Mouse (Mus musculus) brain, adult 2 months (tissue): Measurements from ENCODE around the gene Cand1.

Experiments
- DNase-seq: peaks from one replicate; pipeline ENCODE4 v3.0.0; 2011; ENCODE audit warnings: low read depth, low spot score

Cand1 gene

DNA sequence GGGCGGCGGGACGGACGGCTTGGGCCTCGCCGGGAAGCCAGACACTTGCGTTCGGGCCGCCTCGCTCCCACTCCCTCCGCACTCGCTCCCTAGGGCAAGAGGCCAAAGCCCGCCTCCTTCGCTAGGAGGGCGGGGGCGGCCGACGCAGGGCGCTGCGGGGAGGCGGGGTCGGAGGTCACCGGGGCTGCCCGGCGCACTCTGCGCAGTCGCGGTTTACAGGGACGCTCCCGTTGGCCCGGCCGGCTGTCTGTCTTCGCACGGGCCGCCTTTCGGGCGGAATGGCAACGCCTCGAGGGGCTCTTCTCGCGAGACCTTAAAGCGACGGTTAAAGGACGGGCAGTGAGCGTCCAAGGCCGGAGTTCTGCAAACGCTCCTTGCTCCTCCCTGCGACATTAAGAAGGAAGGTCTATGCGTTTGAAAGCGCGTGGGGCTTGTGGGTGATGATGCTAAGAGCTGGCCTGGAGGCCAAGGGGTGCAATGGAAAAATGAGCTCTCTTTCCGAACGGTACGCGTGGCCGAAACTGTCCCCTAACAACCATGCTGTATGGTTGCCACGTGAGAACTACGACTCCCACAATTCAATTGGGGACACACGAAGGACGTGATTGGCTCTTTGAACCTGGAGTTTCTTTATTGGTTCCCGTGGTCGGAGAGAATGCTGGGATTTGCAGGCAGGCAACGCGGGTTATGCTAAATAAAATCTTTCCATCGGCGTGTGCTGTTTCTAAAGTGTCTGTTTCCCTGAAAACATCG is at the start of gene Cand1:
Gene Cand1 (minus strand): TSS at position 87 of the 753 bp plus-strand sequence.
- DNase-seq: peak; percentile 99

DNA sequence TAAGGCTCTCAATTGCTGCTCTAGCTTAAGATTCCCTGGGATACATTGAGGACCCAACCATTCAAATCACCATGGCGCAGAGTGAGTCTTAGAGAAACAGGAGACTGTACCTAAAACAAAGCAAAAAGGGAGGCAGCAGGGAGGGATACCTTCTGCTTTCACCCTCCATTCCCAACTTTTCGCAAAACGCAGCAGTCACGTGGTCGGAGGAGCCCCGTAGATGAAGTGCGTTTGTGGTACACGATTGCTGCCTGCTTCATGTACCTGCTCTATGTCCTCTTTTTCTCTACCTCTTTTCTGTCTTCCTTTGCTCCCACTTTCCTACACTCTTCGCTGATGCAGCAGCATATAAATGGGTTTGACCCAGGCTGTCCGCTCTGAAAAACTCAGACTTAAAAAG is 39.0 kb upstream of the Cand1 start:
- no peak for DNase-seq

DNA sequence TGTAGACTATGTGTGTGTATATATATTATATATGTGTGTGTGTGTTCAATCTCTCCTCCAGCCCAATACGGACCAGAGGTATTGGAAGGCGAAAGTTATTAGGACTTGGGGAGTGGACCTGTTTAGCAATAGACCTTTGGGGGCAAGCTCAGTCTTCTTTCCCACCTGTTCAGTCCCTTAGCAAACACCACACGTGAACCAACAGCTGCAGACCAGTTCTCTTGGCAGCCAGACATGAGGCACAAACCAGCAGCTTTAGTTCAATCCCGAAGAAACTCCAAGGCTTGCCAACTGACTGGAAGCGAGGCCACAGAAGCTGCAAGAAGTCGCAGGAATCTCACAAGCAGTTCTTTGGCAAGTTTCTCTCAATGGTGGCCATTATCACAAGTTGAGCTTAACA is 34.5 kb upstream of the Cand1 start:
- no peak for DNase-seq

DNA sequence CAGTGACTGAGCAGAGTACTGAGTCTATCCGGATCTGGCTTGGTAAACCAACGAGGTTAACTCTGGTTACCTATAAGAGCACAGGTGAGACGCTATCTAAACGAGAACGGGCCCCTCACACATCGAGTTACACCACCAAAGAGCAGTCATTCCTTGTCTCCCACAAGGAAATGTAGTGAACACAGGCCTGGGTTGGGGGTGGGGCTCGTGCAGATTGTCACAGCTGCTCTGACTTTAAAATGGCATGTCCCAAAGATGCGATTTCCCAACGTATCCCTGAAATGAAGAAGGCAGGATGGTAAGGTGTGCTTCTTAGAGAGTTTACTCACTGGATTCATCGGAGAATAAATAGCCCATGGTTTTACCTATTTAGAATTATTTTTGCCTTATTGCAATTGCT is 32.7 kb upstream of the Cand1 start:
- no peak for DNase-seq

DNA sequence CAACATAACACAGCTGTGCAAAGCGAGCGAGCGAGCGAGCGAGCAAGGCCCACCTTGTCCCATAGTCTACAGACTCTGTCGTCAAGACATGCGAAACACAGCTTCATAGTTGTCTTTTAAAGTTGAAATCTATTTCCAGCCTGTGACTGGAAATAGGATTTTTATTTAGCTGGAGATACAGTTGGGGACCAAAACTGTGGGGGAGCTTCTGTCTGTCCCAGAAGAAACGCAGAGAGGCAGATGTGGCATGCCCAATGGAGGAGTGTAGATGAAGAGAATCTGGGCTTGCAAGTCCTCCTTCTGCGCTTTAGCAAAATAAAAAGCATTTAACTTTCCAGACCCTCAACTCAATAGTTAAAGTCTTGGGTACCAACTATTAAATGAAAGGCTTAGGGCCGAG is 32.1 kb upstream of the Cand1 start:
- DNase-seq: peak; percentile 22

DNA sequence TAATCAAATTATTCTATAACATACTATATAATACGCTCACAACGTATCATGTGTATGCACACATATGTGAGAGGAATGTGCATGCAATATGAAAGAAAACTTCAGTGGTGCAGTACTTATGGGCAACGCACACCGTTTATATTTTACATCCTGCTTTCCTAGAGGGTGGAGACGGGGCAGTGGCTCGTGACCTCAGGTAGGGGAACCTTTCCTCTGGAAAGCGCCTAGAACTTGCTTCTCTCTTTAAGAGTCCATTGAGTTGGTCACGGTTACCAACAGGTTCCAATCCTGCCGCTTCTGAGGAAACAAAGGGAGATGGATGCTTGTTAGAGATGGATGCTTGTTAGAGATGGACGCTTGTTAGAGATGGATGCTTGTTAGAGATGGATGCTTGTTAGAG is 31.2 kb upstream of the Cand1 start:
- DNase-seq: no peak

DNA sequence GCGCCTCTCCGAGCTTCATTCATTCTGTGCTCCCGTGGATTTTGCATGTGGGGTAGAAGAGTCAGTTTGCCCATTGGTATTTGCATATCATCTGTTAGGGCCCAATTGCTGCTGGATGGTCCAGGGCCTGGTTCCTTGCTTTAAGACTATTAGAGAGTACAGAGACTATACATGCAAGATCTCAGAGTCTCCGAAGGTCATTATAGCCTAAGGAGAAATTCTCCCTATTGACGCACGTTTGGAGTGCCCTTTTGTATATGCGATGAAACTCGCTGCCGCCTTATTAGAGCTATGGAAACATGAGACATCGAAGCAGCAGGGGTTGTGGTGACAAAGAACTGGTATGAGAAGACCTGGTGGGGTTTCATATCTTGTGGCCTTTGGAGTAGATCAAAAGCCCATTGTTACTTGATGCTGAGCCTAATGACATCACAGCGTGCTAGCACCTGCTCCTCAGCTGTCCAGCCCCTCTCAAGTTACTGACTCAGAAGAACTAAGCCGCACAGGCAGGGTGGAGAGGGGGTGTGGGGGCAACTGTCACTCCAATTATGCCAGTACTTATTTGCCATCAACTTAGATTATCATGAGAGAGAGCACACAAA is 30.6 kb upstream of the Cand1 start:
- no peak for DNase-seq

DNA sequence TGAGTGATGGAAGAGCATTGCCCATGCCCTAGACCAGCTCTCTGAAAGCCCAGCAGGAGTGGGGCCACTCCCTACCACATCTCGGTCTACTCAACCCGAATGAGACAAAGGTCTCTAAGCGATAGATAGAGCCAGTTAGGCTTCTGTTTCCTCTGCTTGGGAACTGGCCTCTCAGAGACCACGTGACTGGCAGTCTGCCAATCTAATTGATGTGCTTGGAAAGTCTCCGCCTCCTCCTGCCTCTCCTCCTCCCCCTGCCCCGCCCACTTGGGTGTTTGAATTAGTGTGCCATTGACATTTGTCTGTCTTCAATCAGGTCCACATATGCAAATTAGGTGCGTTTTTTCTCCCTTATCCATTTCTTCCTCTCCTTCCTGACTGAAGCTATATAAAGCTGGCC is 24.9 kb upstream of the Cand1 start:
- DNase-seq: no peak

DNA sequence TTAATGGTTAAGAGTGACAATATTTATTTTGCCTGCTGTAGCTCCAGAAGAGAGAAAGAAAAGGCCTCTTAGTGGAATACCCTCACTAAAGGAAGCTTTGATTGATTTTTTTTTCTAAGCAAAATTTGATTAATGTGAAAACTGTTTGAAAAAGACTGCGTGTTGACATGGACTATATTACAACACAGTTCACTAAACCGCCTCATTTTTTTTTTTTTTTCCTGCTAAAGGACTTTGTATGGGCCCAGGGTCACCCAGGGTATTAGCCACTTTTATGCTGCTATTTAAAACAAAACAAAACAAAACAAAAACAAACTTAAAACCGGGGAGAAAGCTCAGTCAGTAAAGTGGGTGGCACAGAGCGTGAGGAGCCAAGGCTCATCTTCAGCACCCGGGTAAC is 23.0 kb upstream of the Cand1 start:
- no peak for DNase-seq

DNA sequence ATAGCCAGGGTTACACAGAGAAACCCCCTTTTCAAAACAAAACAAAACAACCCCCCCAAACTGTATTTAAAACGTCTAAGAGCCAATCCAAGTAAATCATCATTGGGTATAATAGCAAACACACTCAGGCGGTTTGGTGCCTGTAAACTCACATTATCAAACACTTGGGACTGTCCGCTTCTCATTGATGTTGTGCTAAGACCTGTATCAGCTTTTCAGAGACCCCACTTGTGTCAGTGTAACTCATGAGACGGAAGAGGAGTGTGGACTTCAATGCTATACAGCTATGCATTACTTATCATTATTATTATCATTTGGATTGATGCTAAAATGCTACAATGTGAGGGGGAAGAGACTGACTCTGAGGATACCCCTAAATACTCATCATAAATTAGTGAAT is 18.0 kb upstream of the Cand1 start:
- no peak for DNase-seq

DNA sequence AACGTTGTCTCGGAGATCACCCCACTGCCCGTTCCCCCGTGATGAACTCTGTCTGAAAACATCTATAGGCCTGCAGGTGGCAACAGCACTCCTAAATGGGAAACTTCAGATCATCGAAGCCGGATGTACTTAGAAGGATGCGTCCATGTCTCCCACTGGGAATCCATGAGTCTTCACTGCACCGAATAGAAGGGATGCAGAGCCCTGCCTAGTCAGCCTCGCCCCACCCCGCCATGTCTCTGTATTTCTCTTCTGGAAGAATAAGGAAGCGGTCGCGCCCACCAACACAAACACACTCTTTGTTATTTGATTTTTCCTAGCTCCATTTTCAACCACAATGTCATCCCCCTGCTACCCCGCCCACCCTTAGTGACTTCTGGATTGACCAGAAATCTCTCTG is 4.3 kb upstream of the Cand1 start:
- DNase-seq: no peak

DNA sequence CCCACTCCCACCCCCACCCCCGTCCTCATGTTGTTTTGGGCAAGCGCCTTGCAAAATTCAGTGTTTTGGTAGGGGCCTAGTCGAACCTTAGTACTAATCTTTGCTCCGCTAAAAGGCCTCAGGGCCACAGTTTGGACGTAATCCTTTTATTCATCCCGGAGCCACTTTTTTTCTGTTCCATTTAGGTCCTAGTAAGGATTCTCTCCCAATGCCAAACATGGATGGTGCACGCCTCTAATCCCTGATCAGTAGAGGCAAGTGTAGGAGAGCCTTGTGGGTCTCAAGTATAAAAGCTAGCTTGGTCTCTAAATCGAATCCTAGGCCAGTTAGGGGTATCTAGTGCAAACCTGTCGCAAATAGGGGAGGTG is 851 bp upstream of the Cand1 start:
- DNase-seq: no peak

DNA sequence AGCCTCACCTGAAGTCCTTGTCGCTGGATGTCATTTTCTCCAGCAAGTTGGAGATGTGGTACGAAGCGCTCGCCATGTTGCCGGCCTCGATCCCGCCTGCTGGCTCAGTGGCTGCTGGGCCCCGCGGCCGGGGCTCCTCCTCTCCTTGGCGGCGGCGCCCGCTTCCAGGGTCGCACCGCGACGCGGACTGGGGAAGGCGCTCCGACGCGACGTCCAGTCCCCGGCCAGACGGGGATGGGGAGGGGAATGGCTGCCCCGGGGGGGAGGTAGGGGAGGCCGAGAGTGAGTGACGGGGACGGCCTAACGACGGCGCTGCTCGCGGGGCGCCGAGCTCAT is 254 bp downstream of the Cand1 start:
- no peak for DNase-seq

DNA sequence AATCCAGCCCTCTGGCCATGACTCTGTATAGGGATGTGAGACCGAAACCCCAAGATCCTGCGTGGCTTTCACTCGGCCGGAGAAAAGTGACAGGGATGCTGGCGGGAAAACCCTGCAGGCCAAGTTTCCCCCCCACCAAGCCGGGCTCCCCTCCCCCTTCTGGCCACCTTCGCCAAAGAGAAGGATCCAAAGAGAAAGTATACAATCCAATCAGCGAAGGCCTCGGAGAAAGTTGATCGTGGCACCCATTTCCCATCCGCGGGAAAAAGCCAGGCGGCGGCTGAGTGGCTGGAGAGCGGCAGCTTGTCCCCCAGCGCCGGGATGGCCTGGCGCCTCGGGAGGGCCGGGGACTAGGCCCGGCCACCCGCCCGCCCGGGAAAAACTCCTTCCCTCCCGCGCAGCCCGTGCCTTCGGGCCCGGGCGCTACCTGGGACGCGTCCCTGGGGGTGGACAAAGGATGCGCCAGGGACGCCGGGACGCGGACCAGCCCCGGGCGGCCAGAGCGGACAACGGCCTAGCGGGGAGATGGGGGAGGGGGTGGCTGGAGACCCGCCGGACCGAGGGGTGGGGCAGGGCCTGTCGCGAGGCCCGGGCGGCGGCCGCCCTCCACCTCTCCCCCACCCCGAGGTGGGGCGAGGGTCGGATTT is 747 bp downstream of the Cand1 start:
- DNase-seq: peak; percentile 42

DNA sequence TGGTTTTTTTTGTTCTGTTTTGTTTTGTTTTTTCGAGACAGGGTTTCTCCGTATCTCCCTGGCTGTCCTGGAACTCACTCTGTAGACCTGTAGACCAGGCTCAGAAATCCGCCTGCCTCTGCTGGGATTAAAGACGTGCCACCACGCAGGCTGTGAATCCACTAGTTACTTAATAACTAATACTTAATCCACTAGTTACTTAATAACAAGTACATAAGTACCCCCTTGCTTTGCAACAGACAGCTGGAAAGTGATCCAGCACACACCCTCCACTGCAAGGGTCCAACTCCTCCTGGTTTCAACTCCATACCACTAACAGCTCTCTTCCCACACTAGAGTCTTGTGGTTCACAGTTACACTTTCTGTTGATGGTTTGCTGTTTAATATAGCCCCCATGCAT is 8.3 kb downstream of the Cand1 start:
- no peak for DNase-seq

DNA sequence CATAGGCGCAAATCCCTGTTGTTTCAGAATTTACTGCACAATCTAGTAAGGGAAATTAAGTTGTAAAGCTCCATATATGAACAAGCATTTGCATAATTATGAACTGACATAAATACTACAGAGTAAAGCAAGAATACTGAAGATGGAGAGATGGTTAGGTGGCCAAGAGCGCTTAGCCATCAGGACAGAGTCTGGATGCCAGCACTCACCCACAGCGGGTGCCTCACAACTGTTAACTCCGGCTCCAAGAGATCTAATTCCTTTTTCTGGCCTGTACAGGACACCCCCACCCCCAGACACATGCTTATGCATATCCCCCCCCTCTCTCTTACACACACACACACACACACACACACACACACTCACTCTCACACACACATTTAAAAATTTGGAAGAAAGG is 9.2 kb downstream of the Cand1 start:
- no peak for DNase-seq

DNA sequence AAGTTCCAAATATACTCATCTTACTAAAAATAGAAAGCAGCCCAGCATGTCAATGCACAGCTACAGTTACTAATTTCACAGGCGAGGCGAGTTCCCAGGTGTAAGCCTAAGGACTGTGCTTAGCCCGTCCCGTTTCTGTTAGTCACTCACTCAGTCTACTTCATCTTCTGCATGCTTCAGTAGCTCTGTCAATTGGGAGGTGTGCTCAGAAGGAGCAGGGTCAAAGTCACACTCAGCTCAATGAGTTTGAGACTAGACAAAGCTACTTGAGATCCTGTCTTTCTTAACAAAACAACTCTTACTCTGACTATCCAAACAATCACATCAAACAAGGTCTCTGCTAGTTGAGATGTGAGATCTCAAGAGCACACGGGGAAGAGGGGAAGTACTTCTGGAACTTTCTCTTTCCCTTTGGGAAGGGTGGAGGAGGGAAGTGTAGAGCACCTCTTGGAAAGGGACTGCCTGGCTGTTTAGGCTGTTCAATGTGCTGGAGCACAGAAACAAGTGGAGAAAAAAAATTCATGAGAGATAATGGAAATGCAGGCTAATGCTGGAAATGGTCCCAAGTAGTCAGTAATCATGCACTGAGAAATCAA is 9.7 kb downstream of the Cand1 start:
- DNase-seq: no peak

DNA sequence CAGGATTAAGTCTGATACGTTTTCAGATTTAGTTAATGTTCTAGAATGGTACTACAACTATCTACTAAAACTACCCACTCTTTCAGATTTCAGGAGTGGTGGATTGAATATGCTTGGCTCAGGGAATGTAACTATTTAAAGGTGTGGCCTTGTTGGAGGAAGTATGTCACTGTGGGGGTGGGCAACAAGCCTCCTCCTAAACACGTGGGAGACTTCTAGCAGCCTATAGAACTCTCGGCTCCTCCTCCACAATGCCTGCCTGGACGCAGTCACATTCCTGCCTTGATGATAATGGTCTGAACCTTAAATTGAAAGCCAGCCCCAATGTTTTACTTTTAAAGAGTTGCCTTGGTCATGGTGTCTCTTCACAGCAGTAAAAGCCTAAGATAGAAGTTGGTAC is 16.2 kb downstream of the Cand1 start:
- DNase-seq: no peak

DNA sequence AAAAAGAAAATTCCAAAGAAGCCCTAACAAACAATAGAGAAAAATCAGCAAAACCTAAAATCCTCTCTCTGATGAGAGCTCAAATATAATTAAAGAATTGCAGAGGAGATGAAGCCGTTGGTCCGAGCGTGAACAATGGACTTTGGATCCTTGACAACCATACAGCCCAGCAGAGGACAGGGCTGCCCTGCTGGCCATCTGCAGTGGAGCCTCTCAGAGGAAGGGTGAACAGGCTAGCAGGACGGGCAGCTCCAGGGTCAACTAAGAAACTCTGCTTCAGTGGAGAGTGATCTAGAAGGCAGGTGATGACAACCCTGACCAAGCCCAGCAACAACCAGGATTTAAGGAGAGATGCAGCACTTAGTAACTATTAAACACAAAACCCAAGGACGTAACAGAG is 18.2 kb downstream of the Cand1 start:
- DNase-seq: peak; percentile 39

DNA sequence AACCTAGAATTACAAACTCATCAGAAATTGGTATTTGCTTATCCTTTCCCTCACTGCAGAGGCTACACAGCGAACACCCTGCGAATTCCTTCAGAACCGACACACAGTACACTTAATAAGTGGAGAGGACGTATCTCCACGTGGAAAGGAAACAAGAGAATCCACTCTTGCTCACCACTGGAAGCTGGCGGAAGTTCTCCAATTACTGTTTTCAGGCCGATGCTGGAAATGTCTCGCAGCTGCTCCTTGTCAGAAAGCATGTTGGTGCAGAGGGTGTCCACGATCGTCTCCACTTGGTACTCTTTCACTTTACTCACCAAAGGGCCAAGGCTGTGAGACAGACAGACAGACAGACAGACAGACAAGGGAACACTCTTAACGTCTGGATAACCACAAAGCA is 20.4 kb downstream of the Cand1 start:
- DNase-seq: no peak

DNA sequence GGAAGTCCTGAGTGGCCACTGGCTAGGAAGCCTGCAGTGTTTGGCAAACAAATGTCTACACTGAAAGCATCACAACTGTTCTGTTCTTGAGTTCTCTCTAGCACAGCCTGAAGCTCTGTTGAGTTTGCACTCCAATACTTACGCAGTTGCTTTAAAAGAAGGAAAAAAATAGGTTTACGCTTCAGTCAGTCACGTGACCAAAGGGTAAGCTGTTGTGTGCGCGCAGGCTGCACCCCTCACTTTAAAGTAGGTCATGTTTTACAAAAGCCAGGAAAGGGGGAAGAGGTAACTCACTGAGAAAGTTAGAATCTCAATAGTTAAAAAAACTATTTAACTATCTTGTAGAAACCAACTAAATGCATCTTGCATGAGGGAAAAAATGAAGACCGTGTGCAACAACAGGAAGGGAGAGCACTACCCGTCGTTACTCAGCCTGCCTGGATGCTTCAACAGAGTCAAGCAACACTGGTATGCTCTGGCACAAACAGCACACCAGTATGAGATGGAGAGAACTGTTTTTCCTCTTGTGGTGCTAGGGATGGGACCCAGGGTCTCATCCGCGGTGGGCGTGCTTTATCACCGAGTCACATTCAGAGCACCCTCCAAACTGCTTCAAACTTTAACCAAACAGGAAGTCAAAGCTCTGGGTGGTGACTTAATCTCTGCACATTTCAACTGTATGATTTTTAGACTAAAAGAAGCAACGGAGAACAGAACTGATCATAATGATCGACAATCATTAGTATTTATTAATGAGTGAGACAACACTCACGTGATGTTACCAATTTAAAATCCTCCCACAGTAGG is 21.4 kb downstream of the Cand1 start:
- peak; percentile 26 for DNase-seq

DNA sequence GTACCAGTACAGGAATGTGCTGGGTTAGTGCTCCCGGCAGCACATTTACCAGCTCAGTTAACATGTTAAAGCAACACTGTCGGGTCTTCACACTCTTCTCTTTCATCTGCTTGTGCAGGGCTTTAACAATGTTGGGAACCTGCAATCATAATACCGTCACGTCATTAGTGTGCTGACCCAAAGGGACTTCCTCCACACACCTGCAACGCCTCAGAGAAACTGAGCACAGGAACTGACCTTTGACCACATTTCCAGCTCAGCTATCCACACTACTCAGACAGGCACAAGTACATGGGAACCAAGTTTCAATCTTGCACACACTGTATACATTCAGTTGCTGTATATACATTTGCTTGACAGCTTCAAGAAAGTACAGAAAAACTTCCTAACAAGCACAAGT is 27.4 kb downstream of the Cand1 start:
- DNase-seq: no peak
